In genomic region chrX:136203664-136204066, GRCm38 (mm10) we compare ENCODE assay signal across 8 mouse cellular contexts. TPM values are rescaled to one million over a fixed set of nuclear protein-coding genes. Genes with fewer than 3 reads are reported as not detected.
DNase-seq lines count a peak whose midpoint lies in the region; ATAC-seq lines count a peak whose summit lies in the region.

Tceal5 (minus strand) TSS chrX:136203876.

- DNase-seq in heart, embryonic 10.5 days (ENCODE audit: low spot score): peak; percentile 88
- no peak for DNase-seq in heart, adult 8-10 months (ENCODE audit: low spot score)
- peak; percentile 60 for DNase-seq in embryo, embryonic 11 days
- peak; percentile 8 for DNase-seq in gastrocnemius, postnatal 25 days
- peak; percentile 29 for DNase-seq in layer of hippocampus, adult 9-10 months (ENCODE audit: low spot score)
- DNase-seq in right cerebral cortex, postnatal 14 days: peak; percentile 45
- no peak for DNase-seq in spleen, postnatal 14 days (ENCODE audit: low spot score in 2 of 2)

- peak; percentile 85; the same call in 1 of the 2 replicates for ATAC-seq in lung, embryonic 15.5 days (ENCODE audit: borderline replicate concordance, extremely low read depth, low FRiP score, low TSS enrichment)

- WGBS in heart, embryonic 10.5 days: 23% methylated on average over 9 of the region's 9 CpGs
- WGBS in lung, embryonic 15.5 days: 11% methylated on average over 9 of the region's 9 CpGs

- H3K4me1 ChIP-seq in heart, embryonic 10.5 days: no peaks in the 10 kb centered on the region
- H3K4me1 ChIP-seq in lung, embryonic 15.5 days: no peaks in the 10 kb centered on the region

- no peak within 1 kb of the TSS for H3K9ac ChIP-seq in lung, embryonic 15.5 days

- no peaks in the 10 kb centered on the region for H3K9me3 ChIP-seq in heart, embryonic 10.5 days
- no peaks in the 10 kb centered on the region for H3K9me3 ChIP-seq in lung, embryonic 15.5 days

- peak within 1 kb of the TSS; percentile 73 for H3K27ac ChIP-seq in heart, embryonic 10.5 days
- H3K27ac ChIP-seq in lung, embryonic 15.5 days: no peak within 1 kb of the TSS

- no peaks in the 10 kb centered on the region for H3K27me3 ChIP-seq in heart, embryonic 10.5 days (ENCODE audit: insufficient read depth, poor library complexity, severe bottlenecking)
- H3K27me3 ChIP-seq in lung, embryonic 15.5 days: 0 out of 2 replicates have a peak, but pooled peaks cover 5% of the 10 kb centered on the region

- peak within 1 kb of the TSS; percentile 57 for H3K4me3 ChIP-seq in heart, embryonic 10.5 days
- H3K4me3 ChIP-seq in lung, embryonic 15.5 days: peak within 1 kb of the TSS; percentile 40

- H3K36me3 ChIP-seq in heart, embryonic 10.5 days: no peaks in the 10 kb centered on the region
- no peaks in the 10 kb centered on the region for H3K36me3 ChIP-seq in lung, embryonic 15.5 days

- H3K4me2 ChIP-seq in lung, embryonic 15.5 days: peak within 1 kb of the TSS; percentile 58

RNA-seq across cellular contexts. Expression of gene Tceal5, which starts in this region (rescaled TPM):
- 9.6 and 11.1 TPM in 2 replicates for polyA plus RNA-seq in heart, embryonic 10.5 days (2016; fragmentation: Nextera tagmentation; extraction: Ambion mirVana)
- not detected for total RNA-seq in heart, adult 8-10 months (2022)
- total RNA-seq in gastrocnemius, postnatal 25 days (2021): 10 to 100 TPM; 27.5 to 46.6 TPM
- polyA plus RNA-seq in lung, embryonic 15.5 days (2015; fragmentation: Nextera tagmentation; extraction: Ambion mirVana): 3.3 and 3.5 TPM in 2 replicates

Comparison
In these comparisons a context has a peak if more than half of its experiments do, and no peak if none do; other contexts are left out.
1. RNA of gene Tceal5 (total RNA-seq): 27.5 to 46.6 TPM in gastrocnemius, postnatal 25 days; not detected in heart, adult 8-10 months; every median in the first group is over 10 times any median in the second.
2. DNase-seq: peak in heart, embryonic 10.5 days (single experiment), embryo, embryonic 11 days (single experiment), gastrocnemius, postnatal 25 days (single experiment), layer of hippocampus, adult 9-10 months (single experiment) and right cerebral cortex, postnatal 14 days (single experiment); none in heart, adult 8-10 months (single experiment) and spleen, postnatal 14 days (0 of 2).